ENCODE assay signal across 8 mouse cellular contexts in the genomic region with DNA sequence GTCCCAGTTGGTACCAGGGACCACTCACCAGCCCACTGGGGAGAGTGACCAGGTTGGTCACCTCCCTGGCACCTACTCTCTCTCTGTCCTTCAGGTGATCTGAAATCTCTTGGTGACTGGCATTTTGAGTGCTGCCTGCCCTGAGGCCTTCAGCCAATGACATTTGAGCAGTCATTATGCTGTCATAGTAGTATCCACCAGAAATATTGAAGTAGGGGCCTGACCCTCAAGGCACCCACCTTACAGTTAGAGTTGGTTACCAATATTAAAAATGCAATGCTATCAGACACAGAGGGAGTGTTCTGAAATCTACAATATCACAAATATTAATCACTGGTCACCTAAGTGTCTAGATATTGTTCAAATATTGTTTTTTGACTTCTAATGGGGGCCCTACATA. TPM values are rescaled to one million over a fixed set of nuclear protein-coding genes. Genes with fewer than 3 reads are reported as not detected.
DNase-seq lines count a peak whose midpoint lies in the region; ATAC-seq and TF ChIP-seq lines count a peak whose summit lies in the region.

A gene (minus strand): TSS at position 101 of the 400 bp plus-strand sequence.

- no peak within 1 kb of the TSS for H3K4me3 ChIP-seq in ES-Bruce4 (ENCODE audit: low read depth, low read length)
- H3K4me3 ChIP-seq in forebrain, embryonic 11.5 days (ENCODE audit: low read depth, low read length), result no peak within 1 kb of the TSS
- no peak within 1 kb of the TSS for H3K4me3 ChIP-seq in hindbrain, embryonic 16.5 days (ENCODE audit: low read length)
- no peak within 1 kb of the TSS for H3K4me3 ChIP-seq in liver, postnatal 0 days (ENCODE audit: low read depth, low read length)

- H3K4me1 ChIP-seq in ES-Bruce4 (ENCODE audit: control insufficient read depth, insufficient read depth, low read length), result no peaks in the 10 kb centered on the region
- H3K4me1 ChIP-seq in forebrain, embryonic 11.5 days (replicated peaks; ENCODE audit: control insufficient read depth, insufficient read depth, low read length), result no peaks in the 10 kb centered on the region
- no peaks in the 10 kb centered on the region for H3K4me1 ChIP-seq in hindbrain, embryonic 16.5 days (ENCODE audit: control insufficient read depth, insufficient read depth, low read depth, low read length)
- H3K4me1 ChIP-seq in liver, postnatal 0 days (ENCODE audit: insufficient read depth), result no peaks in the 10 kb centered on the region

- no peak for ATAC-seq in forebrain, embryonic 11.5 days (replicated peaks; ENCODE audit: low FRiP score)
- ATAC-seq in hindbrain, embryonic 16.5 days, result no peak
- ATAC-seq in liver, postnatal 0 days, result no peak

- no peak within 1 kb of the TSS for H3K4me2 ChIP-seq in forebrain, embryonic 11.5 days (ENCODE audit: low read depth, low read length, severe bottlenecking)
- no peak within 1 kb of the TSS for H3K4me2 ChIP-seq in hindbrain, embryonic 16.5 days (ENCODE audit: low read length)
- no peak within 1 kb of the TSS for H3K4me2 ChIP-seq in liver, postnatal 0 days (ENCODE audit: low read depth, low read length)

- TF ChIP-seq CTCF in ES-Bruce4 (IDR thresholded peaks at IDR 0.05; ENCODE audit: low read depth, low read length), result no peak
- TF ChIP-seq CTCF in liver, postnatal 0 days (IDR thresholded peaks at IDR 0.05; ENCODE audit: low read depth), result no peak

- no peaks in the 10 kb centered on the region for H3K27me3 ChIP-seq in ES-Bruce4 (ENCODE audit: control insufficient read depth, insufficient read depth, low read length, poor library complexity, severe bottlenecking)
- H3K27me3 ChIP-seq in forebrain, embryonic 11.5 days (ENCODE audit: control insufficient read depth, insufficient read depth, low read length), result no peaks in the 10 kb centered on the region
- no peaks in the 10 kb centered on the region for H3K27me3 ChIP-seq in hindbrain, embryonic 16.5 days (replicated peaks; ENCODE audit: control insufficient read depth, insufficient read depth, low read length)
- H3K27me3 ChIP-seq in liver, postnatal 0 days (ENCODE audit: insufficient read depth, low read length), result no peaks in the 10 kb centered on the region

- no peak within 1 kb of the TSS for H3K27ac ChIP-seq in ES-Bruce4 (ENCODE audit: insufficient read depth, low read length)
- no peak within 1 kb of the TSS for H3K27ac ChIP-seq in forebrain, embryonic 11.5 days (ENCODE audit: low read depth, low read length)
- no peak within 1 kb of the TSS for H3K27ac ChIP-seq in hindbrain, embryonic 16.5 days (ENCODE audit: low read depth, low read length)
- H3K27ac ChIP-seq in liver, postnatal 0 days (ENCODE audit: low read depth), result no peak within 1 kb of the TSS

- TF ChIP-seq POLR2A in ES-Bruce4 (IDR thresholded peaks at IDR 0.05; ENCODE audit: insufficient read depth, low read length), result no peak

- H3K36me3 ChIP-seq in ES-Bruce4 (ENCODE audit: control insufficient read depth, insufficient read depth, low read length, poor library complexity, severe bottlenecking), result no peaks in the 10 kb centered on the region
- no peaks in the 10 kb centered on the region for H3K36me3 ChIP-seq in forebrain, embryonic 11.5 days (ENCODE audit: control insufficient read depth, insufficient read depth, low read length)
- no peaks in the 10 kb centered on the region for H3K36me3 ChIP-seq in hindbrain, embryonic 16.5 days (ENCODE audit: control insufficient read depth, insufficient read depth, low read length)
- no peaks in the 10 kb centered on the region for H3K36me3 ChIP-seq in liver, postnatal 0 days (replicated peaks; ENCODE audit: insufficient read depth, low read length)

- H3K9ac ChIP-seq in ES-Bruce4 (ENCODE audit: low read depth, poor library complexity, severe bottlenecking), result no peak within 1 kb of the TSS
- H3K9ac ChIP-seq in forebrain, embryonic 11.5 days (ENCODE audit: low read length), result no peak within 1 kb of the TSS
- H3K9ac ChIP-seq in hindbrain, embryonic 16.5 days (ENCODE audit: low read depth, low read length), result no peak within 1 kb of the TSS
- no peak within 1 kb of the TSS for H3K9ac ChIP-seq in liver, postnatal 0 days (replicated peaks)

- no peak for TF ChIP-seq EP300 in ES-Bruce4 (IDR thresholded peaks at IDR 0.05; ENCODE audit: insufficient read depth, low read depth, low read length)
- no peak for TF ChIP-seq EP300 in liver, postnatal 0 days (IDR thresholded peaks at IDR 0.05; ENCODE audit: low read depth)

- intact Hi-C loops in gastrocnemius, postnatal 14 days (cut with DNase I; ENCODE audit: low total_unique reads), result no loop called here

- H3K9me3 ChIP-seq in ES-Bruce4 (replicated peaks; ENCODE audit: control insufficient read depth, insufficient read depth, low read length, poor library complexity, severe bottlenecking), result no peaks in the 10 kb centered on the region
- H3K9me3 ChIP-seq in forebrain, embryonic 11.5 days (ENCODE audit: control insufficient read depth, low read length), result no peaks in the 10 kb centered on the region
- no peaks in the 10 kb centered on the region for H3K9me3 ChIP-seq in hindbrain, embryonic 16.5 days (ENCODE audit: control insufficient read depth, low read length)
- H3K9me3 ChIP-seq in liver, postnatal 0 days (ENCODE audit: low read length), result no peaks in the 10 kb centered on the region

- no peak for DNase-seq in gastrocnemius, postnatal 14 days
- no peak for DNase-seq in gastrocnemius, adult 18-20 months (ENCODE audit: low spot score)
- no peak for DNase-seq in forebrain, embryonic 11.5 days (ENCODE audit: low spot score)
- no peak for DNase-seq in liver, postnatal 0 days
- DNase-seq in right cerebral cortex, postnatal 25 days, result no peak
- no peak for DNase-seq in ovary, adult 18-20 months (ENCODE audit: low spot score)

RNA-seq across cellular contexts. Expression of the gene that starts here (rescaled TPM):
- total RNA-seq in gastrocnemius, postnatal 14 days (2021), result 10 to 100 TPM; 22.8 to 24.3 TPM
- total RNA-seq in gastrocnemius, adult 18-20 months (2021), result 1 to 10 TPM; 6.3 to 6.9 TPM
- polyA plus RNA-seq in ES-Bruce4 (2011; ENCODE audit: insufficient read depth, insufficient read length, low read depth, missing spikeins), result 82.8 and 97.0 TPM in 2 replicates
- 229 and 239 TPM in 2 replicates for polyA plus RNA-seq in forebrain, embryonic 11.5 days (2014; fragmentation: Nextera tagmentation; extraction: Ambion mirVana)
- 108 and 111 TPM in 2 replicates for polyA plus RNA-seq in hindbrain, embryonic 16.5 days (2015; fragmentation: Nextera tagmentation; extraction: Ambion mirVana)
- 234 and 235 TPM in 2 replicates for polyA plus RNA-seq in liver, postnatal 0 days (2015; fragmentation: Nextera tagmentation; extraction: Ambion mirVana)
